Mouse (Mus musculus) CH12.LX (cell line): ENCODE measurements at regions not wholly inside any gene's neighbourhood (a gene's known extent, or its start where the extent isn't known, plus 50 kb on each side); places are given as distances from the start of the nearest gene placed in this dataset.

Source experiments
- DNase-seq: peaks from one replicate; pipeline ENCODE4 v3.0.0-alpha.2; 2013; ENCODE audit errors: extremely low read depth
- H3K27ac ChIP-seq: 2 replicates; pipeline ENCODE4 v1.5.1; 2012; ENCODE audit warnings: low read depth, mild to moderate bottlenecking, control low read depth, moderate library complexity; ENCODE audit not compliant: insufficient read depth
- H3K27me3 ChIP-seq: replicated peaks from 2 replicates; pipeline ENCODE3; 2012; ENCODE audit warnings: inconsistent platforms
- H3K36me3 ChIP-seq, 2 experiments: replicated peaks in 1 of 2; 2 replicates each; pipeline versions ENCODE3 to v1.6.1; 2012; ENCODE audit warnings: inconsistent platforms in 1 of 2, low read length in 1 of 2, mild to moderate bottlenecking in 1 of 2, mixed read lengths in 1 of 2, moderate library complexity in 1 of 2; ENCODE audit not compliant: control insufficient read depth in 1 of 2, insufficient read depth in 1 of 2
- H3K4me1 ChIP-seq, 2 experiments: 2 replicates each; pipeline ENCODE4 v1.6.1; 2012; ENCODE audit warnings: inconsistent platforms in 1 of 2, moderate library complexity in 1 of 2; ENCODE audit not compliant: insufficient read depth in 2 of 2, control insufficient read depth in 1 of 2
- H3K4me2 ChIP-seq: 2 replicates; pipeline ENCODE4 v1.6.1; 2012; ENCODE audit warnings: low read depth, mild to moderate bottlenecking, control low read depth; ENCODE audit not compliant: poor library complexity, insufficient read depth, severe bottlenecking
- H3K4me3 ChIP-seq, 3 experiments: fragments of 150-350 bp in 1 of 3; sonication (generic) in 1 of 3; replicated peaks in 1 of 3; 2 replicates each; pipeline versions ENCODE3 to v1.5.1; 2011 to 2012; ENCODE audit warnings: low read depth in 2 of 3, low read length in 2 of 3, mild to moderate bottlenecking in 2 of 3, moderate library complexity in 2 of 3, control low read depth in 1 of 3, improper control_type of control experiment in 1 of 3, inconsistent platforms in 1 of 3, mixed read lengths in 1 of 3; ENCODE audit not compliant: poor library complexity in 1 of 3
- H3K79me2 ChIP-seq: replicated peaks from 2 replicates; pipeline ENCODE4 v1.6.1; 2012; ENCODE audit warnings: mild to moderate bottlenecking, moderate library complexity; ENCODE audit not compliant: control insufficient read depth, poor library complexity, insufficient read depth, severe bottlenecking; ENCODE audit errors: extremely low read depth
- H3K9ac ChIP-seq: 2 replicates; pipeline ENCODE4 v1.6.1; 2012; ENCODE audit warnings: low read depth, mild to moderate bottlenecking, control low read depth, moderate library complexity; ENCODE audit not compliant: insufficient read depth
- H3K9me3 ChIP-seq: replicated peaks from 2 replicates; pipeline ENCODE3; 2012; ENCODE audit warnings: low read length, inconsistent platforms, mixed read lengths
- BHLHE40 ChIP-seq: IDR thresholded peaks from 2 replicates; pipeline ENCODE4 v1.6.1; 2011; ENCODE audit warnings: mild to moderate bottlenecking, low read depth, low read length, improper control_type of control experiment
- CHD1 ChIP-seq: IDR thresholded peaks from 2 replicates; pipeline ENCODE4 v1.6.1; 2012; ENCODE audit warnings: low read depth, low read length, improper control_type of control experiment, inconsistent platforms
- CHD2 ChIP-seq: IDR thresholded peaks from 2 replicates; pipeline ENCODE4 v1.6.1; 2011; ENCODE audit warnings: low read length, improper control_type of control experiment
- CTCF ChIP-seq, 2 experiments: IDR thresholded peaks in 1 of 2; conservative IDR thresholded peaks in 1 of 2; 2 replicates each; pipeline ENCODE4 v1.5.1; 2011 to 2012; ENCODE audit warnings: low read depth in 2 of 2, low read length in 2 of 2, improper control_type of control experiment in 1 of 2, inconsistent platforms in 1 of 2, mild to moderate bottlenecking in 1 of 2, moderate library complexity in 1 of 2
- E2F4 ChIP-seq: IDR thresholded peaks from 2 replicates; pipeline ENCODE4 v1.6.1; 2011; ENCODE audit warnings: low read depth, low read length, improper control_type of control experiment; ENCODE audit not compliant: insufficient replicate concordance
- ELF1 ChIP-seq: IDR thresholded peaks from 2 replicates; pipeline ENCODE4 v1.6.1; 2014; ENCODE audit warnings: low read depth, mild to moderate bottlenecking, inconsistent platforms, low read length, improper control_type of control experiment
- EP300 ChIP-seq: IDR thresholded peaks from 2 replicates; pipeline ENCODE4 v1.6.1; 2011; ENCODE audit warnings: low read length, improper control_type of control experiment
- ETS1 ChIP-seq: conservative IDR thresholded peaks from 2 replicates; pipeline ENCODE4 v1.6.1; 2012; ENCODE audit warnings: low read depth, mild to moderate bottlenecking, inconsistent platforms, low read length, improper control_type of control experiment, moderate library complexity
- GABPA ChIP-seq: IDR thresholded peaks from 2 replicates; pipeline ENCODE4 v1.6.1; 2012; ENCODE audit warnings: low read depth, low read length, improper control_type of control experiment, inconsistent platforms; ENCODE audit not compliant: insufficient replicate concordance
- HCFC1 ChIP-seq: IDR thresholded peaks from 2 replicates; pipeline ENCODE4 v1.6.1; 2012; ENCODE audit warnings: low read depth, mild to moderate bottlenecking, inconsistent platforms, low read length, improper control_type of control experiment
- JUN ChIP-seq: IDR thresholded peaks from 2 replicates; pipeline ENCODE4 v1.6.1; 2011; ENCODE audit warnings: low read depth, mild to moderate bottlenecking, low read length, improper control_type of control experiment, moderate library complexity; ENCODE audit not compliant: insufficient read depth
- JUND ChIP-seq: conservative IDR thresholded peaks from 2 replicates; pipeline ENCODE4 v1.6.1; 2011; ENCODE audit warnings: low read depth, low read length, improper control_type of control experiment
- KAT2A ChIP-seq: IDR thresholded peaks from 2 replicates; pipeline ENCODE4 v1.6.1; 2012; ENCODE audit warnings: low read length, improper control_type of control experiment, inconsistent platforms; ENCODE audit not compliant: insufficient replicate concordance
- MAFK ChIP-seq: IDR thresholded peaks from 2 replicates; pipeline ENCODE4 v1.6.1; 2011; ENCODE audit warnings: low read length, improper control_type of control experiment; ENCODE audit not compliant: insufficient replicate concordance
- MXI1 ChIP-seq: IDR thresholded peaks from 2 replicates; pipeline ENCODE4 v1.6.1; 2011; ENCODE audit warnings: mild to moderate bottlenecking, low read depth, low read length, improper control_type of control experiment
- MYC ChIP-seq: IDR thresholded peaks from 2 replicates; pipeline ENCODE4 v1.6.1; 2011; ENCODE audit warnings: low read depth, mild to moderate bottlenecking, improper control_type of control experiment, low read length
- NELFE ChIP-seq: IDR thresholded peaks from 2 replicates; pipeline ENCODE4 v1.6.1; 2011; ENCODE audit warnings: low read depth, low read length, improper control_type of control experiment
- PAX5 ChIP-seq: IDR thresholded peaks from 2 replicates; pipeline ENCODE4 v1.6.1; 2012; ENCODE audit warnings: low read length, inconsistent platforms, mixed read lengths
- POLR2A ChIP-seq: IDR thresholded peaks from 2 replicates; pipeline ENCODE4 v1.6.1; 2011; ENCODE audit warnings: low read depth, mild to moderate bottlenecking, improper control_type of control experiment, low read length
- POLR2AphosphoS2 ChIP-seq: IDR thresholded peaks from 2 replicates; pipeline ENCODE4 v1.6.1; 2011; ENCODE audit warnings: low read depth, low read length, improper control_type of control experiment
- SMC3 ChIP-seq: IDR thresholded peaks from 2 replicates; pipeline ENCODE4 v1.6.1; 2011; ENCODE audit warnings: low read depth, low read length, improper control_type of control experiment
- TBP ChIP-seq: conservative IDR thresholded peaks from 2 replicates; pipeline ENCODE4 v1.6.1; 2011; ENCODE audit warnings: low read depth, low read length, improper control_type of control experiment
- TCF12 ChIP-seq: IDR thresholded peaks from 2 replicates; pipeline ENCODE4 v1.6.1; 2014; ENCODE audit warnings: low read depth, mild to moderate bottlenecking, inconsistent platforms, low read length, improper control_type of control experiment
- UBTF ChIP-seq: IDR thresholded peaks from 2 replicates; pipeline ENCODE4 v1.6.1; 2012; ENCODE audit warnings: low read depth, mild to moderate bottlenecking, inconsistent platforms, low read length, improper control_type of control experiment, moderate library complexity
- USF1 ChIP-seq: IDR thresholded peaks from 2 replicates; pipeline ENCODE4 v1.6.1; 2014; ENCODE audit warnings: low read depth, mild to moderate bottlenecking, inconsistent platforms, low read length, improper control_type of control experiment
- USF2 ChIP-seq: conservative IDR thresholded peaks from 2 replicates; pipeline ENCODE4 v1.6.1; 2011; ENCODE audit warnings: low read depth, low read length, improper control_type of control experiment
- ZMIZ1 ChIP-seq: IDR thresholded peaks from 2 replicates; pipeline ENCODE4 v1.6.1; 2012; ENCODE audit warnings: low read depth, mild to moderate bottlenecking, inconsistent platforms, low read length, improper control_type of control experiment
- dilution Hi-C: fragments of 300-500 bp; cut with MboI; formaldehyde crosslinking; loops from 2 replicates; pipeline ENCODE4 v1.14.3; 2020; ENCODE audit warnings: low sequenced_read_pairs; ENCODE audit not compliant: extremely low pct_unique_long_range_greater_than_20kb, extremely low pct_ligation_motif_present
- in situ Hi-C: fragments of 300-500 bp; cut with MboI; formaldehyde crosslinking; loops from 3 replicates; pipeline ENCODE4 v1.14.3; 2019; ENCODE audit warnings: low sequenced_read_pairs, low pct_ligation_motif_present, low pct_unique_long_range_greater_than_20kb, mixed read lengths

- Histone ChIP-seq H3K9ac (no peak overlapping the region), H3K27ac (no peak overlapping the region), H3K36me3 (no peaks in the 10 kb centered on the region), H3K4me1 (peaks cover 2 to 22% of the 10 kb centered on the region in 2 experiments; a peak in 3 of 4 replicates), H3K4me2 (no peak overlapping the region), H3K79me2 (no peaks in the 10 kb centered on the region), H3K4me3 (no peak overlapping the region), H3K9me3 (no peaks in the 10 kb centered on the region), H3K27me3 (no peaks in the 10 kb centered on the region)
- TF ChIP-seq ELF1 (no peak), EP300 (no peak), CTCF (conservative IDR thresholded peaks at IDR 0.05 in 1 of 2, IDR thresholded peaks at IDR 0.05 in 1 of 2; ENCODE audit: low read depth in 2 of 2, low read length in 2 of 2) (no peak)
- DNase-seq: no peak
- in situ Hi-C loops (no loop called here), dilution Hi-C loops (no loop called here)
Measured at GRCm38 (mm10) chr3:101740906-101741305, 107.9 kb downstream of the Mab21l3 start.

- Histone ChIP-seq H3K9me3 (peaks cover 5% of the 10 kb centered on the region), H3K27ac (no peak overlapping the region), H3K27me3 (no peaks in the 10 kb centered on the region), H3K36me3 (no peaks in the 10 kb centered on the region), H3K4me3 (no peak overlapping the region), H3K4me2 (no peak overlapping the region), H3K9ac (no peak overlapping the region), H3K79me2 (no peaks in the 10 kb centered on the region), H3K4me1 (peaks cover 2 to 22% of the 10 kb centered on the region in 2 experiments; a peak in 3 of 4 replicates)
- DNase-seq: no peak
- dilution Hi-C loops: no loop called here
- in situ Hi-C loops: no loop called here
- TF ChIP-seq ZMIZ1 (no peak), POLR2AphosphoS2 (no peak), HCFC1 (no peak), MYC (no peak), EP300 (no peak), JUN (no peak), GABPA (no peak), CHD1 (no peak), USF1 (no peak), CHD2 (no peak), KAT2A (no peak), MXI1 (no peak), ELF1 (no peak), BHLHE40 (no peak), JUND (no peak)
Measured at GRCm38 (mm10) chr3:101737197-101737596, 111.6 kb downstream of the Mab21l3 start.

- no peak overlapping the region for H3K4me2 ChIP-seq
- peaks cover 5% of the 10 kb centered on the region for H3K9me3 ChIP-seq
- H3K36me3 ChIP-seq: no peaks in the 10 kb centered on the region
- no peak overlapping the region for H3K4me3 ChIP-seq
- no peak for TF ChIP-seq KAT2A
- no peak for TF ChIP-seq CHD2
- TF ChIP-seq E2F4: no peak
- no peak for TF ChIP-seq SMC3
- TF ChIP-seq POLR2A: no peak
- TF ChIP-seq NELFE: no peak
- no peak for TF ChIP-seq USF2
- no peak for TF ChIP-seq TBP
- TF ChIP-seq CHD1: no peak
- no peak for TF ChIP-seq CTCF (conservative IDR thresholded peaks at IDR 0.05 in 1 of 2, IDR thresholded peaks at IDR 0.05 in 1 of 2; ENCODE audit: low read depth in 2 of 2, low read length in 2 of 2)
- TF ChIP-seq EP300: no peak
- TF ChIP-seq HCFC1: no peak
- TF ChIP-seq TCF12: no peak
- no peak for TF ChIP-seq JUND
- TF ChIP-seq UBTF: no peak
- no peak for TF ChIP-seq MAFK
- TF ChIP-seq ETS1: no peak
- TF ChIP-seq ZMIZ1: no peak
- no peak for TF ChIP-seq PAX5
- dilution Hi-C loops: no loop called here
- DNase-seq: no peak
- H3K79me2 ChIP-seq: no peaks in the 10 kb centered on the region
- in situ Hi-C loops: no loop called here
- no peak overlapping the region for H3K27ac ChIP-seq
- H3K4me1 ChIP-seq: no peaks in the 10 kb centered on the region
- H3K9ac ChIP-seq: no peak overlapping the region
- H3K27me3 ChIP-seq: no peaks in the 10 kb centered on the region
Measured at GRCm38 (mm10) chr3:101729044-101729443, 119.7 kb downstream of the Mab21l3 start.
